Mouse (Mus musculus) mouse embryonic stem cell (cell line): ENCODE measurements around the gene Cd44.

ENCODE experiments used
- in situ Hi-C, 2 experiments: fragments of 300-500 bp; cut with MboI; formaldehyde crosslinking; loops; 1 replicate in 1 of 2; 3 replicates in 1 of 2; pipeline ENCODE4 v1.14.3; 2019 to 2020; ENCODE audit warnings: low sequenced_read_pairs in 2 of 2, low pct_unique_long_range_greater_than_20kb in 1 of 2, mixed read lengths in 1 of 2; ENCODE audit not compliant: unreplicated experiment in 1 of 2

Cd44 gene

GRCm38 (mm10) chr2:102900875-102901827 is at the start of gene Cd44:
Cd44 (minus strand) TSS chr2:102901665.
- in situ Hi-C loops: no loop called here

DNA sequence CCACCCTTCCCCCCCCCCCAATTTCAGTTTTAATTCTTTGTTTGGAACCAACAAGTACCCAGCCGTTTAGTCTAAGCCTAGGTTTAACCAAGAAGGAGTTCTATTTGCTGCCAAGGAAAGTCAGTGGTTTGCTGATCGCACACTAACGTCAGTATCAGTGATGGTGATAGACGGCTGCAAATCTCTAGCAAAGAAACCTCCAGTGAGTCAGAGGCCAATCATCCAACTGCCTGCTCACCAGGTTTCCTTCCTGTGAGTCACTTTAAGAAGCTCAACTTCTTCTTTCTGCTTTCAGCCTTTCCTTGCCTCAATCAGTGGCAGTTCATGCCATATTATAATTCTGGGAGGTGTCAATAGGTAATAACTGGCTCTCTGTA is 47.0 kb upstream of the Cd44 start:
- in situ Hi-C loops: no loop called here

DNA sequence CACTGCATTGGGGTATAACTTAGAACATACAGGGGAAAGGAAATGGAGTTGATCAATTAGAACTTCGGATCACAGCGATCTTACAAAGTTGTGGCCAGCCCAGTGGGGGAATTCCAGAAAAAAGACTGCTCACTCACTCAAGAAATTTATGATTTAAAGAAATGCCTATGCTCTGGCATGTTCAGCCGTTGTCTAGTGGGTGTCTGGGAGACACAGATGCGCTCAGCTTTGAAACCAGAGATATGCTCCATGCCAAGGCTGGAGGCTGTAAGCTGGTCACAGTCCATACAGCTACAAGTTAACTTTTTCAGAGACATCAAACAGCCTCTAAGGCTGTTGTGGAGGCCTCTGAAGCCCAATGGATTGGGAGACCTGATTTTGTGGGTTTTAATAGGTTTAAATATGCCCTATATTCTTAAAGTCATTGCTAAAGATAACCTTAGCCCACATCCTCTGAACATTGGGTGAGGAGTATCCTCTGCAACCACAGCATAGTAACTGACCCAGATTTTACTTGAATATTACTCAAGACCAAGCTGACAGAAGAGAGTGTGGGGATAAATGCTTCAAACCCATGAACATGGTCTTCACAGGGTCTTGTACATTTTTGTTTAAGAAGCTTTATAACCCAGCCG is 46.5 kb upstream of the Cd44 start:
- in situ Hi-C loops: no loop called here

GRCm38 (mm10) chr2:102945111-102945510 is 43.6 kb upstream of the Cd44 start:
- in situ Hi-C loops: no loop called here

GRCm38 (mm10) chr2:102944415-102945012 is 43.0 kb upstream of the Cd44 start:
- in situ Hi-C loops: no loop called here

GRCm38 (mm10) chr2:102943983-102944382 is 42.5 kb upstream of the Cd44 start:
- in situ Hi-C loops: no loop called here

DNA sequence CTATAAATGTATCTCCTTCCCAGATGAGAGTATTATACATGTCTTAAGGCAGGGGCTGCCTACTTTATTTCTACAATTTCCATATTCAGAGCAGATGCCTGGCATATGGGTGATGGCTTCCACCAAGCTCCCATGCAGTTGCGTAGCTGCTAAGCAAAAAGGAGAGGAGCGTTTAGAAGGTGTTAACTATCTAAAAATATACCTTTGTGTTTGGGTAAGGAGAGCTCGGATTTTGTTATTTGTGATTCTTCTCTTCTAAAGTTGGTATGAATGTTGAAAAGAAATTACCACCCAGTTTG is 41.3 kb upstream of the Cd44 start:
- in situ Hi-C loops: no loop called here

DNA sequence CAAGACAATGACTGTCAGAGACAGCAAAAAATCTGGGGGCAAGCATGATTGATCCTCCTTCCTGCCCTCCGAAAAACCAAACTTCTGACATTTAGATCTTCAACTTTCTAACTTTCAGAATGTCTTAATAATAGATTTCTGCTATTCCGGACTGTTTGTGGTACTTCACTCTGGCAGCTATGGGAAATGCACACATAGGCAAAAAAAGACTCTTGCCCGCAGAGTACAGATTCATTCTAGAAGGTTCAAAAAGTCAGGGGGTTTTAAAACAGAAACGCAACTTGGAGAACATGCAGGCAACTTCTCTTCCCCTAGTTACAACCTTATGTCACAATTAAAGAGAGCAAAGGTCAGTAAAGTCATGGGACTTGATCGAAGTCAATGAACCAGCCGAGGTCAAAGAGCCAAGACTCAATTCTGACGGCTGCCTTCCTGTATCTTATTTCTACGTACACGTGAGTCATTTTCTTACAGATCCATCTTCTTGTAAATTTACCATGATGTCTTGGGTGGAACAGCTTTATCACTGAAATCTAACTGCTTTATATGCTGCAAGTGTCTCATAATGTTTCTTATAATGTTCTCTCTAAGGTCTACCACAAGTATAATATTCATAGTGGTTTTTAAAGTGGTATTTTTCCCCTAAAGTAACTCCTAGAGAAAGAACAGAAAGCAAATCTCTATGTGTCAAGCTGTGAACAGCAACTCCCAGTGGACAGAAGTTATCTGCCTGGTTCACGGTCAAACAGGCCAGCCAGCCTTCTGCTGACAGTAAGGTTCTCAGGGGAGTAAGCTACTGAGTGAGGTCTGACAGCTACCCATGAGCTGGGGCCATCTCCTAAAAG is 40.7 kb upstream of the Cd44 start:
- in situ Hi-C loops: no loop called here

DNA sequence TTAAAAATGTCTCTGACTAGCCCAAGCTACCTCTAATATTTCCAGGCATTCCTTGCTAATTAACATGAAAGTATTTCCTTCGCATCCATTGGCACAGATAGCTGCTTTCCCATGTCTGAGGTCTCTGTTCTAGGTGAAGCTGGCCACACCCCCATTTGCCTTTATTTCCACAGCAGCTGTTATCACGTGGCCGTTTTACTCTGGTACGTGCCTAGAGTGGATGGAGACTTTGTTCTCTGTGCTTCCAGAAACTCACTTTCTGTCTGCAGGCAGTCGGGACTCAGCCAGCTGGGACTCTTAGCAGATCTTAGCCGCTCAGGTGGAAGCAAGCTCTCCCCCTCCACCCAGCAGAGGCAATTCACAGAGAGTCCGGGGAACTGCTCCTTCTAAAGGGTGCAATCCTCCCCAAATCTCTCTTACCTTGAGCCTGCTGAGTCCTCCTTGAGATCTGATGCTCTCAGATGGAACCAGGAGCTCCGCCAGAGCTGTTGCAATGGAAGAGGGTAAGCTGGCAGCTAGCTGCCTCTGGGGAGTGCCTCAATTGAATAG is 39.4 kb upstream of the Cd44 start:
- in situ Hi-C loops: no loop called here

DNA sequence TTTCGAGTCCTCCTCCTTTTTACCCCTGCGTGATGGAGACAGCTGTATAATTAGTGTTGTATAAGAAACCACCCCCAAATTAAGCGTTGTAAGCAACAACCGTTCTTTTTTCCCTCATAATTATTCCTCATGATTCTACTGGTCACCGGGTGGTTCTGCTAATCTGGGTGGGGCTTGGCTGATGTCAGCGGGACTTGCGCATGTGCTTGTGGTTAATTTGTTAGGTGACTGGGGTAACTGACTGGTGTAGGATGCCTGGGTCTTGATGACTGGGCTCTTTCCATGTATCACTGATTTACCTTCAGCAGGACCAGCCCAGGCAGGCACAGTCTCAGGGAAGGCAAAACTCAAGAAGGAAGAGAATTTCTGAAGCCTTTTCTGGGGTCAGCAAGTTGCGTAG is 38.7 kb upstream of the Cd44 start:
- in situ Hi-C loops: no loop called here

DNA sequence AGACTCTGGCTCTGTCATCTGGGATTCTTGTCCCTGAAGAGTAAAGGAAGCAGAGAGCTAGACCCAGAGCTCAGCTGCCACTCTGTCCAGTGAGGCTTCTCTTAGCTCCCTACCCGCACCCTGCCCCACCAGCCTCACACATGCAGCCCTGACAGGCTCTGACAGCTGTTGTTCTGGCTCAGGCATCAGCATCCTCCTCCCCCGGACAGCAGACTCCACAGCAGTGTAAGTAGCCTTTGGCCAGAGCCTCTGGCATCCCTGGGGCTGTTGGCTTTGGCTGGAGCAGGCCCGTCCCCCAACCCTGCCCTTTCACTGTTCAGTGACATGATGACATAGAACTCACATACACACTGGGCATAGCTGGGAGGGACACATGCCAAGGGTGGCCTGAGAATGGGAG is 35.4 kb upstream of the Cd44 start:
- in situ Hi-C loops: no loop called here

GRCm38 (mm10) chr2:102934834-102935233 is 33.4 kb upstream of the Cd44 start:
- in situ Hi-C loops: no loop called here

DNA sequence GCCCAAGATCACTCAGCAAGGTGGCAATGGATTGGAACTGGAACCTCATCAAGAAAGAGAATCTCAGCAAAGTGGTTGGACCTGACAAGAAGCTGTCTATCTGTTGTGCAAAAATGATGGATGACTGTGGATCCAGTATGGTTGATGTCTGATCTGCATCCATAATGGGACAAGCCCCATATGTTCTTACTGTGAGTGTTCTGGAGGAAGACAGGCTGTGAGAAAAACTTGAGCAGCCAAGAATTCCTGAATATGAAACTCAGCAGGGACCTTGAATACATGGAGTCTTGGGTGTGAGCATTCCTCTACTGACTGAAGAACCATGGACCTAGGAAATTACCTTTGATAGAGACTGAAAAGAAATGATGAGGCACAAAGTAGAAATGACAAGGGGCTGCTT is 32.3 kb upstream of the Cd44 start:
- in situ Hi-C loops: no loop called here

DNA sequence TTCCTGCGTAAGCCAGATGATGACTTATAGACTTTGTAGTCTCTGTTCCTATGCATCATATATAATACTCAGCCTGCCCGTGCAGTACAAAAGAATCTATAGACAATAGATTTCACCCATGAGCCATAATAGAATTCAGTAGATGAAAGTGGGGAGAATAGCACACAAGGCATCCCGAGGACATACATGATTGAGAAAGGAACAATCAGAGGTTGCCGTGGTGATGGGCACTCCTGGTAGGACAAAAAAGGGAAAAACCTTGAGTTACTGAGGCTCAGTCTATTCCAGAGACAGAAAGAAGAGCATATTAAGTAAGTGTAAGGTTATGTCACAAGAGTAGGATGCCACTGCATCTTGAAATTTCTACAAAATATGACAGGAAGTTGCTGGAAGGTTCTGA is 31.7 kb upstream of the Cd44 start:
- in situ Hi-C loops: no loop called here

- in situ Hi-C loops: no loop called here
Measured at GRCm38 (mm10) chr2:102932667-102933066, 31.2 kb upstream of the Cd44 start.

GRCm38 (mm10) chr2:102928211-102928610 is 26.7 kb upstream of the Cd44 start:
- in situ Hi-C loops: no loop called here

GRCm38 (mm10) chr2:102924480-102924879 is 23.0 kb upstream of the Cd44 start:
- in situ Hi-C loops: no loop called here

- in situ Hi-C loops: no loop called here
Measured at GRCm38 (mm10) chr2:102923682-102924081, 22.2 kb upstream of the Cd44 start.

DNA sequence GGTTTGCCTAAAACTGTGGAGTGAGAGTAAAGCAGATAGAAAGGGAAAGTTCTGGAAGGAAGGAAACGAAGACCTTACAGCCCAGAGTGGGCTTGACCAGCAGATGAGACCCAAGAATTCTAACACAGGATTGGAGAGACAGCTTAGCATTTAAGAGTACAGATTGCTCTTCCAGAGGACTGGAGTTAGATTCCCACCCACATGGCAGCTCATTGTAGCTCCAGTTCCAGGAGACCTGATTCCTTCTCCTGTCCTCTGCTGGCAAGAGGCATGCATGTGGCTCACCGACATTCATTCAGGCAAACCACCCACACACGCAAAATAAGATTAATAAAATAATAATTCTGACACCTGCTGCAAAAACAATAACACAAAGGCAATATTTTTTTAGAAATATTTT is 20.6 kb upstream of the Cd44 start:
- in situ Hi-C loops: no loop called here
